Mouse (Mus musculus): ENCODE measurements around the gene Gadl1. TPM values are rescaled to one million over a fixed set of nuclear protein-coding genes. Genes with fewer than 3 reads are reported as not detected.

Gene Gadl1
- polyA plus RNA-seq (2017; shearing (Covaris generic)), result not detected

GRCm38 (mm10) chr9:115909155-115909554, at the start of gene Gadl1:
Gadl1 (plus strand) TSS chr9:115909455.

